Mouse (Mus musculus) kidney, embryonic 14.5 days (tissue): ENCODE data around the gene Dab1. TPM values are rescaled to one million over a fixed set of nuclear protein-coding genes. Genes with fewer than 3 reads are reported as not detected.

Experiments used
- ATAC-seq: fragments of 200-750 bp; cut with Nextera tagmentation; 2 replicates; pipeline ENCODE4 v1.8.0; 2017; ENCODE audit warnings: moderate number of reproducible peaks, mild to moderate bottlenecking, moderate TSS enrichment, moderate library complexity; ENCODE audit not compliant: low FRiP score, low TSS enrichment
- H3K27ac ChIP-seq: fragments of 300-500 bp; sonication (generic); 2 replicates; pipeline ENCODE4 v1.5.1; 2014; ENCODE audit warnings: low read depth, mild to moderate bottlenecking, low read length, moderate library complexity, mixed read lengths
- H3K27me3 ChIP-seq: fragments of 300-500 bp; sonication (generic); 2 replicates; pipeline ENCODE4 v1.6.1; 2014; ENCODE audit warnings: mild to moderate bottlenecking, low read length; ENCODE audit not compliant: control insufficient read depth, insufficient read depth
- H3K36me3 ChIP-seq: fragments of 300-500 bp; sonication (generic); 2 replicates; pipeline ENCODE4 v1.6.1; 2014; ENCODE audit warnings: low read length, mixed read lengths; ENCODE audit not compliant: control insufficient read depth, insufficient read depth
- H3K4me1 ChIP-seq: fragments of 300-500 bp; sonication (generic); 2 replicates; pipeline ENCODE4 v1.6.1; 2014; ENCODE audit warnings: low read length, mixed read lengths; ENCODE audit not compliant: control insufficient read depth, insufficient read depth
- H3K4me2 ChIP-seq: fragments of 300-500 bp; sonication (generic); replicated peaks from 2 replicates; pipeline ENCODE4 v1.6.1; 2014; ENCODE audit warnings: low read depth, mild to moderate bottlenecking, low read length
- H3K4me3 ChIP-seq: fragments of 300-500 bp; sonication (generic); 2 replicates; pipeline ENCODE4 v1.5.1; 2014; ENCODE audit warnings: mild to moderate bottlenecking, low read length
- H3K9ac ChIP-seq: fragments of 300-500 bp; sonication (generic); 2 replicates; pipeline ENCODE4 v1.6.1; 2014; ENCODE audit warnings: low read depth, mild to moderate bottlenecking, low read length, moderate library complexity
- H3K9me3 ChIP-seq: fragments of 300-500 bp; sonication (generic); 2 replicates; pipeline ENCODE4 v1.6.1; 2016; ENCODE audit warnings: low read length; ENCODE audit not compliant: control insufficient read depth
- WGBS: fragments of 180-500 bp; shearing (Covaris S2); extraction: QIAGEN DNeasy Blood & Tissue Kit; methylation state at CpG from one replicate; pipeline ENCODE4 v1.1.7; 2014; 5-methylcytosine and 5-hydroxymethylcytosine counted together
- polyA plus RNA-seq: library from polyadenylated mRNA; unstranded; fragments of >200 nt; fragmentation: Nextera tagmentation; extraction: Ambion mirVana; gene quantifications from 2 replicates; pipeline ENCODE4 v1.2.1, GENCODE M21; 2014

Gene Dab1
- polyA plus RNA-seq, 1 experiment from 2014 or later, result 17.9 TPM

DNA sequence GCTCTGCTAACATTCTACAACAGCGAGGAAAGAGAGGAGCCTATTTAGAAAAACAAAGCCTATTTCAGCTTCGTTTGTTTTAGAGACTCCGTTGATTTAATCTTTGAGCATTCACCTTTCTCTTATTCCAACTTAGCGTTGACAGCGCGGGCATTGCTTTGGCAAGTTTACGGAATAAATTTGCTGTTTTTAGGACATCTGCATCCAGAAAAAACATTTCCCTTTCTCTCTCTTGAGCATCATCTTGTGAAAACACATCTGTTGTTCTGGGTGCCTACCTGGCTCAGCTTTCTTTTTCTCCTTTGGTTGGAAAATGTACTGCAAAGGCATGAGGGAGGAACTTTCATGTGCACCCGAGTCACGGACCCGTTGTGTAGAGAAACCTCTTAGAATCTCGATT lies 143.3 kb downstream of the Dab1 start:
- WGBS, result 82% methylated on average over 11 of the region's 11 CpGs
- H3K36me3 ChIP-seq, result no peaks in the 10 kb centered on the region
- no peaks in the 10 kb centered on the region for H3K4me1 ChIP-seq
- ATAC-seq, result no peak
- no peak overlapping the region for H3K9ac ChIP-seq
- H3K9me3 ChIP-seq, result no peaks in the 10 kb centered on the region
- no peaks in the 10 kb centered on the region for H3K27me3 ChIP-seq
- no peak overlapping the region for H3K4me3 ChIP-seq
- H3K27ac ChIP-seq, result no peak overlapping the region
- no peak overlapping the region for H3K4me2 ChIP-seq

DNA sequence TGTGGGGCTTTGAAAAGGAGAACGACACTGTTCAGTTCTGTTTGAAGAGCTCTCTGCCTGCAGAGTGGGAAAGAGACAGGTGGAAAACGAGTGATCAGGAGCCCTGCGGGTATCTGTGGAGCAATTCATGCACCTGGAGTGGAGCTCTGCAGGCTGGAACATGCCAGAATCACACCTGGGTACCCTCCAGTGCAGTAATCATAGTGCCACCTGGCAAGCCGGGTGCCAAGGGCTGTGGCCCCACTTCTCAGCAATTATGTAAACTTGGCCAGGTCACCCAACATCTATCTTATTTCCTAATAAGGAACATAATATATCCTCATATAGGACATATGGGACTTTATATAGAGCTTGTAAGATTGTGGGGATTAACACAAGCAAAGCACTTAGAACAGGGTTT lies 156.6 kb downstream of the Dab1 start:
- 77% methylated on average over 4 of the region's 4 CpGs for WGBS
- ATAC-seq, result no peak
- Histone ChIP-seq H3K27ac (no peak overlapping the region), H3K9ac (no peak overlapping the region), H3K27me3 (no peaks in the 10 kb centered on the region), H3K4me2 (no peak overlapping the region), H3K36me3 (no peaks in the 10 kb centered on the region), H3K9me3 (no peaks in the 10 kb centered on the region), H3K4me1 (no peaks in the 10 kb centered on the region), H3K4me3 (no peak overlapping the region)

DNA sequence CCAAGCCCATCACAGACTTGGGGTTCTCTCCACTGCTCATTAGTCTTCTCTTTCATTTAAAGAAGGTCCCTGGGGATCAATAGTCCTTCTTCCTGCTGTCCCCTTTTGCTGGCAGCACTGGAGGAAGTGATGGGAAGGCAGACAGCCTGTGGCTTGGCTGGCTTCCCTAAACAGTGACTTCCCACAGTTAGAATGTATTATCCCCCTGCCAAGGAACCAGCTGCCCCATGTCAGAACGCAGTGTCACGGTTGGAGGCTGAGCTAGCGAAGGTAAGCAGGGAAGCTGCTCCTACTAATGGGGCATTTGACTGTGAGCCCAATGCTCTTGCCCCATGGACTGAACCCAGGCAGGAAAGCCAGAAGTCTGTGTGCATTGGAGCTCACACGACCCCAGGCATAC lies 162.2 kb downstream of the Dab1 start:
- 59% methylated on average over 4 of the region's 4 CpGs for WGBS
- ATAC-seq, result no peak; the same call in 1 of the 2 replicates
- Histone ChIP-seq H3K9ac (no peak overlapping the region), H3K36me3 (no peaks in the 10 kb centered on the region), H3K27ac (no peak overlapping the region), H3K4me1 (no peaks in the 10 kb centered on the region), H3K9me3 (no peaks in the 10 kb centered on the region), H3K4me3 (no peak overlapping the region), H3K4me2 (no peak overlapping the region), H3K27me3 (no peaks in the 10 kb centered on the region)

DNA sequence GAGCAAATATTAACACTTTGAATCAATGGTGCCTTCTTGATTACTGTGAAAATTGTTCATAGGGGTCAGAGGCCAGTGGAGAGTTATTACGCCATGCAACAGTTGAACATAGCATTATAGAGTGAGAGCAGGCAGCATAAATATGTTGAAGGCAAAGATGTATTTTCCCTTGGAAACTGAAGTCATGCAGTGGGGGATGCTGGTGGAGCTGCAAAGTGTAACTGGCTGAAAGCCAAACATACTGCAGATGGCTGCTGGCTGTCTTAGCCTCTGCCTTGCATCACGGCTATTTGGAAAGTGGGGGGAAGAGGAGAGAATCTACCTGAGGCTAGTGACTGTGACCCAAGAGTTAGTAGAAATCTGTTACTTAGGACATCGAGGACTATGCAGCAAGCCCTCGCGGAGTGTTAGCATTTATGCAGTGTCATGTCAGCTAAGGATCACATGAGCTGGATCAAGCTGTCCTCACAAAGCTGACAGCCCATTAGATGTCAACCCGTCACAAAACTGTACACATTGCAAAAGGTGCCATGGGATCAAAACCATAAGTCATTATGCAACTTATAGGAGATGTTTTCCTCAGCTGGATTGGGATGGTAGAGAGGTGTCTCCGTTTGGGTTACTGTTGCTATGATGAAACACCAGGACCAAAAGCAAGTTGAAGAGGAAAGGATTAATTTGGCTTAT lies 164.5 kb downstream of the Dab1 start:
- no peak overlapping the region for H3K9ac ChIP-seq
- H3K4me1 ChIP-seq, result no peaks in the 10 kb centered on the region
- no peaks in the 10 kb centered on the region for H3K9me3 ChIP-seq
- 82% methylated on average over 7 of the region's 7 CpGs for WGBS
- ATAC-seq, result no peak
- H3K4me3 ChIP-seq, result no peak overlapping the region
- no peaks in the 10 kb centered on the region for H3K36me3 ChIP-seq
- H3K27ac ChIP-seq, result no peak overlapping the region
- no peak overlapping the region for H3K4me2 ChIP-seq
- H3K27me3 ChIP-seq, result no peaks in the 10 kb centered on the region

DNA sequence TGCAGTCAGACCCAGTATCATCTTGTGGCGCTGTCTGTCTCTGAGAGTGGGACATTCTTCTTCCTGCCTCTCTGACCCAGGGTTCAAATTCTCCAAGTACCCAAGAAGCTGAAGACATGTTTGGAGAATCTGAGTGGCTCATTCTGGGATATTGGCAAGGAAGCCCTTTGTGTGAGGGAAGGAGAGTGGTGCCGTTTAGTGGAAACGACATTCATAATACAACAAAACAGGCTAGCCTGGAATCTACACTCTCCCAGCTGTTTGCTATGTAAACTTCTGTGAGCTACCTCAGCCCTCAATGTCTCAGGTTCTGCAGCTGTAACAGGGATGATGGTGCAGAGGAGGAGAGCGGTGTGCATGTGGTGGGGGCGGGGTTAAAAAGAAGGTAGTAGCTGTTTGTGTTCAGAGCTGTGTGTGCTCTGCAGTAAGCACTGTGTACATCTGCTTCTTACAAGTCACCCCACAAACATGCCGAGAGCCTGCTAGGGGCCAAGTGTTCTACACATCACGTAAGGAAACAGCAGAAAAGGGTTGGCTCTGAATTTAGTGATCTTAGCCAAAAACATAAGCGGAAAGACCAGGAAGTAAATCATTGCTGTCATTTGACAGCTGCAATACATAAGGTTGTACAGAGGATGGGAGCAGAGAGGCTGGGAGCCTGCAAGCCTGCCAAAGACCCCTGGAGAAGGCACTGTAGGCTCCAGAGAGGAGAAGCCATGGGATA lies 174.6 kb downstream of the Dab1 start:
- no peaks in the 10 kb centered on the region for H3K36me3 ChIP-seq
- peak overlapping the region; percentile 24; the same call in 1 of the 2 replicates for H3K27ac ChIP-seq
- 64% methylated on average over 8 of the region's 8 CpGs for WGBS
- no peaks in the 10 kb centered on the region for H3K4me1 ChIP-seq
- no peak overlapping the region for H3K9ac ChIP-seq
- H3K27me3 ChIP-seq, result no peaks in the 10 kb centered on the region
- H3K4me3 ChIP-seq, result no peak overlapping the region
- H3K4me2 ChIP-seq, result no peak overlapping the region
- H3K9me3 ChIP-seq, result no peaks in the 10 kb centered on the region
- peak; percentile 81; the same call in 1 of the 2 replicates for ATAC-seq

DNA sequence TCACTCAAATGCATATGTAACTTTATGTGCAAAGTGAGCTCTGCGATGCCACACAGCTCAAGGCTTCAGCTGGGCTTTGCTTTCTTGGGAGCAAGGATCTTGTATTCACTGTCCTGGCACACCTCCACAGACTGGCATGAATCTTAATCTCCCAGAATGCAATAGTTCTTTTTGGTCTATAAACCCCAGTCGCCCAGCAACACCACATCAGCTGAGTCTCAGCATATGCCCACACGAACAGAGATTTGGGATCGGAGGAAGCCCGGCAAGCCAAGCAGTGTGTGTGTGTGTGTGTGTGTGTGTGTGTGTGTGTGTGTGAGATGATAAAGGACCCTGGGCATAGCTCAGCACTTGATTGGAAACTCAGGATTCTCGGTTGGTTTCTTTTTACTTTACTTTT lies 177.3 kb downstream of the Dab1 start:
- no peaks in the 10 kb centered on the region for H3K4me1 ChIP-seq
- no peak overlapping the region for H3K4me2 ChIP-seq
- no peak overlapping the region for H3K4me3 ChIP-seq
- H3K27me3 ChIP-seq, result no peaks in the 10 kb centered on the region
- no peak overlapping the region for H3K27ac ChIP-seq
- H3K36me3 ChIP-seq, result no peaks in the 10 kb centered on the region
- WGBS, result 80% methylated on average over 6 of the region's 6 CpGs
- H3K9me3 ChIP-seq, result no peaks in the 10 kb centered on the region
- ATAC-seq, result no peak
- H3K9ac ChIP-seq, result no peak overlapping the region

DNA sequence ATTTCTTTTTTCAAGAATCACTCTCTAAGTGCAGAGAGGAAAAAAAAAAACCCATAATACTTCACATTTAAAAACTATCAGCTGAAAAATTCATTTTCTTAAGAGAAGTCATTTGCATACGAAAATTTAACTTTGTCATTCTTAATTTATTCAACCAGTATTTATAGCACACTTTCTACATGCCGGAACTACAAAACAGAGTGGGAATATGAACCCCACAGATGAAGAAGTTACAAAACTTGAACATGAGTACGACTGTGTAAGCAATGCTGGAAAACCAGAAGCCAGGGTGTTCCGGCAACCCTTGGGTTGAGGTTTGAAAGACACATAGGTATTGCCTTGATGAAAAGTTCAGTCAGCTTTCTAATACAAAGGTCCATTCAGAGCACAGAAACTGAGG lies 183.3 kb downstream of the Dab1 start:
- 91% methylated on average over 4 of the region's 4 CpGs for WGBS
- Histone ChIP-seq H3K4me2 (no peak overlapping the region), H3K9ac (no peak overlapping the region), H3K9me3 (no peaks in the 10 kb centered on the region), H3K4me1 (no peaks in the 10 kb centered on the region), H3K36me3 (no peaks in the 10 kb centered on the region), H3K4me3 (no peak overlapping the region), H3K27ac (no peak overlapping the region), H3K27me3 (no peaks in the 10 kb centered on the region)
- no peak for ATAC-seq

DNA sequence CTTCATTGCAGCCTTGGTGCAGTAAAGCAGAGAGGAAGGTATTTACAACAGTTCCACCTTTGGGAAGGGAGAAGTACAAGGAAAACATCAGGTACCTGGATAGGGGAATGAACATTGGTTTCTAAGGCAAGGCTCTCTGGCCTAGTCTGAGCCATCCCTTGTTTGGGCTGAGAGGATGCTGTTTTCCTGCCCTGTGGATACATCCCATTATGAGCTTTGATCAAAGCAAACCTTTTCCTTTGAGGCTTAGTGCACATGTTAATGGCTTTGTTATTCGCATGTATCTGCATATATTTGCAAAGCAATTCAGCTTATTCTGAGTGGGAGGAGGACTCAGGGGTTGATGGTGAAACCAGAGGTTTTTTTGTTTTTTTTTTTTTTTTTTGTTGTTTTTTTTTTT lies 185.3 kb downstream of the Dab1 start:
- H3K27ac ChIP-seq, result no peak overlapping the region
- no peaks in the 10 kb centered on the region for H3K4me1 ChIP-seq
- H3K9ac ChIP-seq, result no peak overlapping the region
- no peak overlapping the region for H3K4me3 ChIP-seq
- 29% methylated on average over 1 of the region's 1 CpGs for WGBS
- ATAC-seq, result no peak
- H3K9me3 ChIP-seq, result no peaks in the 10 kb centered on the region
- no peaks in the 10 kb centered on the region for H3K27me3 ChIP-seq
- H3K36me3 ChIP-seq, result no peaks in the 10 kb centered on the region
- H3K4me2 ChIP-seq, result no peak overlapping the region

DNA sequence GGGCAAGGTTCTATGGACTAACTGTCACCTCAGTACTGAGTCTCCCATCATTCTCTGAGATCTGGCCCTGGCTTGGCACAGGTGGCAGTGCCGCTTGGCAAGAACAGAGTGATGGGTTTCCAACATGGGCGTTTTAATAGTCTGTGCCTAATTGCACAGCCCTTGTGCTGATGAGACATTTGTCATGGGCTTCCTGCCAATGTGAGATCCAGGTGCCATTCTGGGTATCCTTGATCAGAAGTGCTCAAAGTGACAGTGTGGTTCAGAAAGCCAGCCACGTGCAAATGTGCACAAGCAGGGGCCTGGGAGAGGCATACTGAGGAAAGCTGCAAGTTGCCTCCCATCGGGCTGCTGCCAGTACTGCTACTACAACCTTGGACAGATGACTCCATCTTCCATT lies 203.5 kb downstream of the Dab1 start:
- H3K36me3 ChIP-seq, result no peaks in the 10 kb centered on the region
- H3K27me3 ChIP-seq, result no peaks in the 10 kb centered on the region

More for the DNA sequence above, 203.5 kb downstream of the Dab1 start:
- H3K4me1 ChIP-seq, result no peaks in the 10 kb centered on the region
- no peak overlapping the region for H3K27ac ChIP-seq
- H3K9me3 ChIP-seq, result no peaks in the 10 kb centered on the region
- WGBS, result 89% methylated on average over 4 of the region's 4 CpGs
- ATAC-seq, result no peak
- H3K9ac ChIP-seq, result no peak overlapping the region
- H3K4me3 ChIP-seq, result no peak overlapping the region
- no peak overlapping the region for H3K4me2 ChIP-seq
